Mouse (Mus musculus) stomach, embryonic 16.5 days (tissue): ENCODE measurements around the gene Gpr156. TPM values are rescaled to one million over a fixed set of nuclear protein-coding genes. Genes with fewer than 3 reads are reported as not detected.
A peak's percentile ranks its signal among the peaks of the same experiment; 100 is the strongest.
"Not testable (repeated sequence)": the region's sequence is repeated elsewhere in the genome, so short reads cannot be mapped to it uniquely, and the experiment has no call there.

Source experiments
- ATAC-seq: fragments of 200-750 bp; cut with Nextera tagmentation; 2 replicates; pipeline ENCODE4 v1.8.0; 2017; ENCODE audit warnings: moderate number of reproducible peaks, moderate TSS enrichment; ENCODE audit not compliant: insufficient read depth, low FRiP score
- H3K27ac ChIP-seq: fragments of 300-500 bp; sonication (generic); 2 replicates; pipeline ENCODE4 v1.5.1; 2014; ENCODE audit warnings: low read length
- H3K27me3 ChIP-seq: fragments of 300-500 bp; sonication (generic); 2 replicates; pipeline ENCODE4 v1.6.1; 2014; ENCODE audit warnings: low read length, control low read depth, mixed read lengths; ENCODE audit not compliant: control insufficient read depth, insufficient read depth
- H3K36me3 ChIP-seq: fragments of 300-500 bp; sonication (generic); 2 replicates; pipeline ENCODE4 v1.6.1; 2014; ENCODE audit warnings: low read length; ENCODE audit not compliant: control insufficient read depth, insufficient read depth
- H3K4me1 ChIP-seq: fragments of 300-500 bp; sonication (generic); 2 replicates; pipeline ENCODE4 v1.6.1; 2014; ENCODE audit warnings: low read length, control low read depth, mixed read lengths; ENCODE audit not compliant: control insufficient read depth, insufficient read depth
- H3K4me2 ChIP-seq: fragments of 300-500 bp; sonication (generic); 2 replicates; pipeline ENCODE4 v1.6.1; 2014; ENCODE audit warnings: low read depth, low read length, mixed read lengths
- H3K4me3 ChIP-seq: fragments of 300-500 bp; sonication (generic); replicated peaks from 2 replicates; pipeline ENCODE4 v1.5.1; 2014; ENCODE audit warnings: mild to moderate bottlenecking, low read length
- H3K9ac ChIP-seq: fragments of 300-500 bp; sonication (generic); 2 replicates; pipeline ENCODE4 v1.6.1; 2014; ENCODE audit warnings: low read length
- H3K9me3 ChIP-seq: fragments of 300-500 bp; sonication (generic); replicated peaks from 2 replicates; pipeline ENCODE4 v1.6.1; 2016; ENCODE audit warnings: low read length, control low read depth; ENCODE audit not compliant: control insufficient read depth
- WGBS: fragments of 180-500 bp; shearing (Covaris S2); extraction: QIAGEN DNeasy Blood & Tissue Kit; methylation state at CpG from one replicate; pipeline ENCODE4 v1.1.7; 2014; 5-methylcytosine and 5-hydroxymethylcytosine counted together
- polyA plus RNA-seq: library from polyadenylated mRNA; unstranded; fragments of >200 nt; fragmentation: Nextera tagmentation; extraction: Ambion mirVana; gene quantifications from 2 replicates; pipeline ENCODE4 v1.2.1, GENCODE M21; 2015

Gpr156 gene
- polyA plus RNA-seq, 1 experiment from 2014 or later, result 0.05 TPM

DNA sequence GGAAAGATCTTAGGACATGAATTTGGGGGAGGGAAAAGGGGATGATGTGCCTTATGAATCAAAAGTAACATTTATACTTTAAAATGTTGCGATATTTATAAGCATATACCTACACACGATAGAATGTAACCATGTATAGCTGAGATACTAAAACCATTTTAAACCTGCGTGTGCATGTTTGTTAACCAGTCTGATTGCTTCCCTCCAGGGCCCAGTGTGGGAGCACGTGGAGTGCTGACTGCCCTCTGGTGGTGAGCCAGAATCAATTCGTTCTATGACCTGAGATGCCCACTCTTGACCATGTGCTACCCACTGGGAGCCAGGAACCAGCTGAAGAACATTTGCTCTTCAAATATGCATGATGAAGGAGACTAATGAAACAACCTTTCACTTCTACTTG, 30.9 kb downstream of the Gpr156 start:
- no peak for ATAC-seq
- WGBS, result 31% methylated on average over 5 of the region's 5 CpGs

DNA sequence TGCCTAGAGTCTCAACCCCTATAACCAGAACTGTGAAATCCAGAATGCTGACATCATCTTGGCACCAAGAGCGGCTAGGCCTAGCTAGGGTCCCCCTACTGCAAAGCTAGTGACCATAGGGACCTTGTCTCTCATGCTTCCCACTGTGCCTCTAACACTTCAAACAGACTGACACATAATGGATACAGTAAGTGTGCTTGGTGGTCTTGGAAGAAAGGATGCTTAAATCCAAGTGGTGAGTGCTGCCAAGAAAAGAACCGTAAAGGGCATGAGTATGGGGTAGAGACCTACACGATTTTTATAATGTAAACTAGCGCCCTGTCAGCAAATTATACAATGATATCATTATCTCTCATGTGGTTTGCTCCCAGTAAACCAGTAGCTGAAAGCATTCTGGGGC, 32.1 kb downstream of the Gpr156 start:
- Histone ChIP-seq H3K4me3 (no peak overlapping the region), H3K36me3 (no peaks in the 10 kb centered on the region), H3K4me1 (no peaks in the 10 kb centered on the region), H3K27me3 (no peaks in the 10 kb centered on the region), H3K9ac (no peak overlapping the region), H3K4me2 (no peak overlapping the region), H3K27ac (no peak overlapping the region), H3K9me3 (no peaks in the 10 kb centered on the region)
- ATAC-seq, result peak; percentile 35; the same call in 1 of the 2 replicates
- WGBS, result 68% methylated on average over 4 of the region's 4 CpGs

More for the DNA sequence above, 30.9 kb downstream of the Gpr156 start:
- H3K4me3 ChIP-seq, result no peak overlapping the region
- no peaks in the 10 kb centered on the region for H3K4me1 ChIP-seq
- no peak overlapping the region for H3K9ac ChIP-seq
- no peak overlapping the region for H3K4me2 ChIP-seq
- H3K36me3 ChIP-seq, result no peaks in the 10 kb centered on the region
- H3K27me3 ChIP-seq, result no peaks in the 10 kb centered on the region
- no peak overlapping the region for H3K27ac ChIP-seq
- no peaks in the 10 kb centered on the region for H3K9me3 ChIP-seq

DNA sequence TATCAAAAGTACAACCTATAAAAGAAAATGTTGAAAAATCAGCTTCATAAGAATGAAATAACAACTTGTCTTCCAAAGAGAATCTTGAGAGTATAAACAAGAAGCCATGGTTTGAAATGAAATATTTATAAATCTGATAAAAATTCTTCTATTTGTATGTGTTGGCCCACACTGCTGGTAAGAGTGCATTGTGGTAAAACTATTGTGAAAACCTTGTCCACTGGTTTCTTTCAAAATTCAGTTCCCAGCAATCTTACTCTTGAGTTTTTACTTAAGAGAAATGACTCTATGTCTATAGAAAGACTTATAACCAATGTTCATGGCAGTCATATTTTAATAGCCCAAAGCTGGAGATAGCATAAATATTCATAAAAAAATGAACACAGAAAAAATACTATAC, 34.9 kb downstream of the Gpr156 start:
- Histone ChIP-seq H3K36me3 (no peaks in the 10 kb centered on the region), H3K4me3 (no peak overlapping the region), H3K27me3 (no peaks in the 10 kb centered on the region), H3K4me1 (peaks cover 10% of the 10 kb centered on the region; the same call in 1 of the 2 replicates), H3K9ac (no peak overlapping the region), H3K4me2 (no peak overlapping the region), H3K9me3 (no peaks in the 10 kb centered on the region), H3K27ac (no peak overlapping the region)
- ATAC-seq, result no peak

DNA sequence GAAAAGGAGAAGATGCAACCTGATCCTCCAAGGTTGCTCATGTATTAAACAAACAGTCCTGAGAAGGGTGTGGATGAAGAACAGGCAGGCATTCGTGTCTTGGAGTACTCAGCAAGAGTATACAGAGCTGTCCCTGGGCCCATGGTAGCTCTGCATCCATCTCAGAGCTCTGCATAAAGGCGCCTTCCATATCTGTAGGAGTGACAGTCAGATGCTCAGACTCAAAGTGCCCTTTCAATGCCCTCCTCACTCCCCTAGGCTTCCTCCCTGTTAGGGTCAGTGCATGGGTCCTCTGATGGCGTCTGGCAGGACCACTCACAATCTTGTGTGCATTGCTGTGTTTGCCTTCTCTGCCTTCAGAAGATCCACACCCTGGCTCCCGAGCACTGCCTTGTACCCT, 36.9 kb downstream of the Gpr156 start:
- Histone ChIP-seq H3K27me3 (no peaks in the 10 kb centered on the region), H3K4me1 (peaks cover 13% of the 10 kb centered on the region; the same call in 1 of the 2 replicates), H3K4me3 (no peak overlapping the region), H3K9ac (no peak overlapping the region), H3K4me2 (no peak overlapping the region), H3K36me3 (no peaks in the 10 kb centered on the region), H3K9me3 (no peaks in the 10 kb centered on the region), H3K27ac (no peak overlapping the region)
- 46% methylated on average over 4 of the region's 4 CpGs for WGBS
- ATAC-seq, result no peak

DNA sequence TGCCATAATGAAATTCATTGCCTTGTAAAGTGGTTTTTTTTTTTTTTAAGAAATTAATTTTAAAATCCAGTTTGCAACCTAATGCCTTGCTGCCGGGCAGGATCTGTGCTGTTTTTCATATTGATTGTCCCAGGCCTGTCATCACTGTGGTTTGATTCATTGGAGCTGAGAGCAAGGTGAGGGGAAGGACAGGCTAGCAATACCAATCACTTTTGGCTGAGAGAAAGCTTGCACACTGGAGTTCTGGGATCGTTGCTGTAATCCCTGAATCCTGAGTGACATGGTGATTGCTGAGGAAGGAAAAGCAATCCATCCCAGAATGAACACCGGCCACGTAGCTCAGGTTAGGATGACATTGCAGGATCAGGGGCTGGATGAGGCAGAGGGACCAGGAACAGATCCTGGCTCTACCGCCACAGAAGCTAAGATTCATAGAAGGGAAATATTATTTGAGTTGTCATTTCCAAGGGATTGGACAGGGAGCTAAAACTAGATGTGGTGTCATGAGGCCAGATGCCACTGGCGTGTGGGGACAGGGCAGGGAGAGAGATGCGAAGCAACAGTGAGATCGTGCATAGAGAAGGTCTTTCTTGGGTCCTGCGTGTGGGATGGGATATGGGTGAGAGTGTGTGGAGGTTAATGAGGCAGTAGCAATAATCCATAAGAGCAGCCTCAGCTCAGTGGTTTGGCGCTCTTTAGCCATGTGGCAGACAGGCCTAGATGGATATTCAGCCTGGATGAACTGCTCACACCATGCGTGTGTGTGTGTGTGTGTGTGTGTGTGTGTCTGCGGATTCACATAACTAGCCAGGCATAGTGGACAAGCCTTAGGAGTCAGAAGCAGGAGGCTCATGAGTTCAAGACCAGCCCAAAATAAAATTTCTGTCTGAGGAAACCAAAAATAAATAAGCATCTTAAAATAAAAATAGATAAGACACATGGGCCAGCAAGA, 38.0 kb downstream of the Gpr156 start:
- H3K4me2 ChIP-seq, result no peak overlapping the region
- H3K36me3 ChIP-seq, result no peaks in the 10 kb centered on the region
- ATAC-seq, result no peak
- H3K27me3 ChIP-seq, result no peaks in the 10 kb centered on the region
- H3K9ac ChIP-seq, result no peak overlapping the region
- H3K9me3 ChIP-seq, result no peaks in the 10 kb centered on the region
- 82% methylated on average over 12 of the region's 12 CpGs for WGBS
- H3K4me3 ChIP-seq, result no peak overlapping the region
- H3K27ac ChIP-seq, result no peak overlapping the region
- peaks cover 13% of the 10 kb centered on the region; the same call in 1 of the 2 replicates for H3K4me1 ChIP-seq

DNA sequence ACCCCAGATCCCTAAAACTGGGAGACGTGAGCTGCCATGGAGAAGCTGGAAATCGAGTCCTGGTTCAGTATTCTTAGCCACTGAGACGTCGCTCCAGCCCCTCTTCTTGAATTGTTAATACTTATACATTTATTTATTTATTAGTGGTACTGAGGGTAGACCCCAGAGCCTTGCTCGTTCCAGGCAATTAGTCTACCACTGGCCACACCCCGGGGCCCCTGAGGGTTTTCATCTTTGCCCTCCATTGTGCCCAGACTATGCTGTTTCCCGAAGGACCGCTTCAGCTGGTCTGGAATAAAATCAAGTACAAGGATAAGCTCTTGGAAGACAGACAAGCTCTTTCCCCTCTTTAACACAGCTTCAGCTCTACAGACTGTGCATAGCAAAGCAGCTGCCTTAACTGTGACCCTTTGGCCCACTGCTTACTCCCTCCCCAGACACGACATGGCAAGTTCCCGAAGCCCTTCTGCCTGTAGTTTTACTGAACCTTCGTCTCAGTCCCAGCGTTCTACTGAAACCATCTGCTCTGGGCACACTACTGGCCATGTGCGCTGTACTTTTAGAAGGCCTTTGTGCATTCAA, 39.1 kb downstream of the Gpr156 start:
- no peaks in the 10 kb centered on the region for H3K9me3 ChIP-seq
- 52% methylated on average over 13 of the region's 13 CpGs for WGBS
- no peak overlapping the region for H3K4me3 ChIP-seq
- no peaks in the 10 kb centered on the region for H3K36me3 ChIP-seq
- ATAC-seq, result peak; percentile 55; the same call in 1 of the 2 replicates
- H3K27ac ChIP-seq, result 0 out of 2 replicates have a peak overlapping the region, but pooled peaks have one; percentile 6
- H3K4me2 ChIP-seq, result no peak overlapping the region
- peaks cover 13% of the 10 kb centered on the region; the same call in 1 of the 2 replicates for H3K4me1 ChIP-seq
- H3K27me3 ChIP-seq, result no peaks in the 10 kb centered on the region
- H3K9ac ChIP-seq, result no peak overlapping the region

DNA sequence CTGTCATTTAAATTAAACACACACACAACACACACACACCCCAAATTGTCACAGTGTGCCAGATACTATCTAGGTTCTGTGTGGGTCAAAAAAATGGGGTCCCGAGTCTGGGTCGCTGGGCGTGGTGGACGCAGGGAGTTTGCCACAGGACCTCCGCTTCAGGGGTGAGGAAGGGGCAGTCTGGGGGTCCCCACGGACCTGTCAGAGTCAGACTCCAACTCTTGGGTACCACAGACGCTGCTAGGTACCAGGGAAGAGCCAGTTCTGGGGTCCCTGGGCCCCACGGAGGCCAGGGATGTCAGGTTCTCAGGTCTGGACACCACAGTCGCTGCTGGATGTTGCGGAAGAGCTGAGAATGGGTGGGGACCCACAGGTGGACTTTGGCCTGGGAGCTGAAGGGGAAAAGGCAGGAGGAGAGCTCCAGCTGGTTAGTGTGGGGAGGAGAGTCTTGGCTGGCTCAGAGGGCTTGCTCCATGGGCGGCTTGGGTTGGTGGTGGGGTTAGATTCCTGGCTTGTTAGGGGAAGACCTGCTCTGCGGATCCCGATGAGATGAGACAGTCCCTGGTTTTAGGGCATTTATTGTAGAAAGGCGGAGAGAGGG, 39.9 kb downstream of the Gpr156 start:
- Histone ChIP-seq H3K27me3 (no peaks in the 10 kb centered on the region), H3K36me3 (no peaks in the 10 kb centered on the region), H3K9ac (no peak overlapping the region), H3K4me2 (no peak overlapping the region), H3K27ac (no peak overlapping the region), H3K9me3 (no peaks in the 10 kb centered on the region), H3K4me3 (no peak overlapping the region), H3K4me1 (peaks cover 13% of the 10 kb centered on the region; the same call in 1 of the 2 replicates)
- 77% methylated on average over 14 of the region's 14 CpGs for WGBS
- peak; percentile 66; the same call in 1 of the 2 replicates for ATAC-seq

DNA sequence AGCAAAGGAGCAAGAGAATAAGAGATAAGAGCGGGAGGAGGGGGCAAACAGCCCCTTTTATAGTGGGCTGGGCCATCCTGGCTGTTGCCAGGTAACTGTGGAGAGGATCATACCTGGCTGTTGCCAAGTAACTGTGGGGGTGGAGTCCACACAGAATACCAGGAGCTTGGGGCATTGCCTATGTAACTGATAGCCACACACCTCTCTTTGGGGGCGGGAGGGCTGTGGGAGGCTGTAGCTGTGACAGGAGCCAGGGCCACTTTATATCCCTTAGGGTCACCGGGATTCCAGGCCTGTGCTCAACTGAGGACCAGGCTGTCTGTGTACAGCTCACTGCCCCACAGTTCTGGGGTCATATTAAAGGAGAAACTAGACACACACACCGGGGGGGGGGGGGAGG, 40.5 kb downstream of the Gpr156 start:
- H3K27me3 ChIP-seq, result no peaks in the 10 kb centered on the region
- no peak overlapping the region for H3K27ac ChIP-seq
- no peaks in the 10 kb centered on the region for H3K9me3 ChIP-seq
- peaks cover 13% of the 10 kb centered on the region; the same call in 1 of the 2 replicates for H3K4me1 ChIP-seq
- no peak overlapping the region for H3K4me2 ChIP-seq
- H3K4me3 ChIP-seq, result no peak overlapping the region
- ATAC-seq, result no peak
- no peak overlapping the region for H3K9ac ChIP-seq
- H3K36me3 ChIP-seq, result no peaks in the 10 kb centered on the region
- 59% methylated on average over 4 of the region's 4 CpGs for WGBS

DNA sequence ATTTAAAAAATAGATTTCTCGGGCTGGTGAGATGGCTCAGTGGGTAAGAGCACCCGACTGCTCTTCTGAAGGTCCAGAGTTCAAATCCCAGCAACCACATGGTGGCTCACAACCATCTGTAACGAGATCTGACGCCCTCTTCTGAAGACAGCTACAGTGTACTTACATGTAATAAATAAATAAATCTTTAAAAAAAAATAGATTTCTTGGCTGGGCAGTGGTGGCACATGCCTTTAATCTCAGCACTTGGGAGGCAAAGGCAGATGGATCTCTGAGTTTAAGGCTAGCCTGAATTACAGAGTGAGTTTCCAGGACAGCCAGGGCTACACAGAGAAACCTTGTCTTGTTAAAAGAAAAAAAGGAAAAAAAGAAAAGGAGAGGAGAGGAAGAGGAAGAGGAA, 46.4 kb downstream of the Gpr156 start:
- WGBS, result 85% methylated on average over 4 of the region's 4 CpGs
- peaks cover 11% of the 10 kb centered on the region; the same call in 1 of the 2 replicates for H3K4me1 ChIP-seq
- H3K27me3 ChIP-seq, ATAC-seq, H3K9me3 ChIP-seq, H3K36me3 ChIP-seq, H3K27ac ChIP-seq, H3K9ac ChIP-seq, H3K4me2 ChIP-seq, H3K4me3 ChIP-seq: not testable (repeated sequence)
